Mouse (Mus musculus): ENCODE results near the gene Ccdc65.
"Not testable (repeated sequence)": the region's sequence is repeated elsewhere in the genome, so short reads cannot be mapped to it uniquely, and the experiment has no call there.

Ccdc65 gene

GRCm38 (mm10) chr15:98733976-98734566 is 26.1 kb downstream of the Ccdc65 start:
- DNase-seq (ENCODE audit: inconsistent age in 2 of 2, low spot score in 1 of 2) = no peak

GRCm38 (mm10) chr15:98736521-98736920 is 28.5 kb downstream of the Ccdc65 start:
- DNase-seq (ENCODE audit: inconsistent age in 2 of 2, low spot score in 1 of 2) = no peak

DNA sequence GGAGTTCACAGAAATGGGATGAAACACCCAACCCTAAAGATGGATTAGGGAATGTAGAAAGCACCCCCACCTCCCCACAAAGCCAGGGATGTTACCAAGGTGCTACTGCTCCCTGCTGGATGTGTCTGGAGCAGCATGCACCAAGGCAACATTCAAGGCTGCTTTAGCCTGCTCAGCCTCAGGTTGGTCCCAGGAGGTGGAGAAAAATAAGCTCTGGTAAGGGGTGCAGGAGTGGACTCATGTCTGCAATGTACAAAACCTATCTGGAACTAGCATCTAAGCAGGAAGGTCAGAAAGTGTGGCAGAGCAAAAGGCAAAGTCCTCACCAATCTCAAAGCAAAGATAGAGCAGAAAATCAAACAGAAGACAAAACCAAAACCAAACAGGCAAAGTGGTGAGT is 29.9 kb downstream of the Ccdc65 start:
- no peak for DNase-seq (ENCODE audit: inconsistent age in 2 of 2, low spot score in 1 of 2)

DNA sequence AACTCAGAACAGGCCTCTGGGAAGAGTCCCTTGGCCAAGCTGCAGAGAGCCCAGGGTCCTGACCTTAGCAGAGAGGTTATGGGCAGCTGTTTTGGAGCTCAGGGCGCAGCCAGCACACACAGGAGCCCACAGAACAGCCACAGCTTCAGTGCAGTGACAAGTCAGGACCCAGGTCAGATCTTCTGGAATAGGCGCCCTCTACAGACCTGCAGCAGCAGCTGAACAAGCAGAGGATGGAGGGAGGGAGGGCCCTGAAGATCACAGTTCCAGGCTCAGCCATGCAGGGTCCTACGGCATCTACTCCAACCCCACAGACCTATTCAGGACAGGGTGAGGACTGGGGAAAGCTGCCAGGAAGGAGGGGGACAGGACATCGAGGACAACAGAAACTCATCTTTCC is 30.8 kb downstream of the Ccdc65 start:
- DNase-seq (ENCODE audit: inconsistent age in 2 of 2, low spot score in 1 of 2) = no peak

- no peak for DNase-seq (ENCODE audit: inconsistent age in 2 of 2, low spot score in 1 of 2)
Measured at GRCm38 (mm10) chr15:98740219-98740618, 32.2 kb downstream of the Ccdc65 start.

DNA sequence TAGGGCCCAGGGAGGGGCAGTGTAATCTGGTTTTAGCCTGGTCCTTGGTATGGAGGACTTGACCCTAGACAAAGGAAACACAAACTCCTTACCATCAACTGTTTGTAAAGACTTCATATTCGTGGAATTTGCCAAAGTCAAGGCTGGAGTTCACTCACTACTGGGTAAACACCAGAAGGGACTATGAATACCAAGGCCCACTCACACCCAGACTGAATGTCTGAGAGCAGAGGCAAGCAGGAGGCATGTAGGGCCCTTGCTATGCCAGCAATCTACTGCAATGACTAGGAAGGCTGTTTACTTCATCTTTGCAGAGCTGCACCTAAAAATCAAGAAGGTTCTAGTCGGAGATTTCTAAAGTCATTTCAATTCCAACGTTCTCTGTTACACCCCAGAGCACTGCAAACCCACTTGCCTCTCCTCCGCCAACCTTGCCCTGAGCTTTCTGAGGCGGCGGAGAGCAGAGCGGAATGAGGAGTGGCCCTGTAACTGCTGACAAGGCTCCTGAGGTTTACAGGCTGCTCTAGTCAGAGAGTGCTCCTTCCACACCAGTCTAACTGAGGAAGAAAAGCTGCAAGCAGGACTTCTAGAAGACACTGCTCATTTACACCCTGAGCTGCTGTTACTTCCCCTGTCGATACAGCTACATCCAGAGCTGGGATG is 34.9 kb downstream of the Ccdc65 start:
- DNase-seq (ENCODE audit: inconsistent age in 2 of 2, low spot score in 1 of 2) = no peak

DNA sequence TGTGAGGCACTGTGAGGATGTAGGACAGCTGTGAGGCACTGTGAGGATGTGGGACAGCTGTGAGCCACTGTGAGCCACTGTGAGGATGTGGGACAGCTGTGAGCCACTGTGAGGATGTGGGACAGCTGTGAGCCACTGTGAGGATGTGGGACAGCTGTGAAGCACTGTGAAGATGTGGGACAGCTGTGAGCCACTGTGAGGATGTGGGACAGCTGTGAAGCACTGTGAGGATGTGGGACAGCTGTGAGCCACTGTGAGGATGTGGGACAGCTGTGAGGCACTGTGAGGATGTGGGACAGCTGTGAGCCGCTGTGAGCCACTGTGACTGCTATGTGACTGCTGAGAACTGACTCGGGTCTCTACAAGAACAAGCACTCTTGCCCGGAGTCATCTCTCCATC is 35.9 kb downstream of the Ccdc65 start:
- not testable (repeated sequence) for DNase-seq (ENCODE audit: inconsistent age in 2 of 2, low spot score in 1 of 2)

GRCm38 (mm10) chr15:98746344-98746965 is 38.4 kb downstream of the Ccdc65 start:
- DNase-seq (ENCODE audit: inconsistent age in 2 of 2, low spot score in 1 of 2) = no peak

DNA sequence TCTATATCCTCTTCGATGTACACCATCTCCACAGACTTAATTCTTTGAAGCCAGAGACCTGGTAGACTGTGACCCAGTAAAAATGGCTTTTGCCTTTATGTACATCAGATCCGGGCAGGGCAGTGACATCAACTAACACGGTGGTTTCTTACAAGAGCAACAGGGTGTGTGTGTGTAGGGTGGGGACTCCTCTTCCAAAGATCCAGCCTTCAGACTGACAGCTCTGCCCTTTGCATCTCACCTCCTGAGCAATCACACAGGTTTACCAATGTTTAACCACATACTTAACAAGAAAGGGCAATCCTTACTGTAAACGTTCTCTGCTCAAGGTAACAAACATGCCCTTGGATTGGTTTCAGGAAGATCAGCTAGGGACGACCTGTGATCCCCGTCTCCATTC is 39.3 kb downstream of the Ccdc65 start:
- DNase-seq (ENCODE audit: inconsistent age in 2 of 2, low spot score in 1 of 2) = no peak

- no peak for DNase-seq (ENCODE audit: inconsistent age in 2 of 2, low spot score in 1 of 2)
Measured at GRCm38 (mm10) chr15:98749093-98749492, 41.1 kb downstream of the Ccdc65 start.

DNA sequence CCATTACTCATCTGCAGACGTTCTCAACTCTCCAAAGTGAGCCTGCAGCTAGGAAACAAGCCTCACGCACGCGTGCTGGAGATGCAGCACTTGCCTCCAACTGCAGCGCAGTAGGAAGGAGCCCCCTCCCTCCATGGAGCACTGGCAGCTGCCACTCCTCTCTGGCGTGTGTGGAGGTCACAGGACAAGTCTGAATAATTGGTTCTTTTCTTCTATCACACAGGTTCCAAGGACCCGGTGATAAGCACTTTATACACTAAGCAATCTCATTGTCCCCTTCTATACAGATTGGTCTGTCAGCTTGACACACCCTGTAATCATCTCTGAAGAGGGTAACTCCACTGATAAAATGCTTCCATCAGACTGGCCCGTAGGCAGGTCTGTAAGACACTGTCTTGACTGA is 45.0 kb downstream of the Ccdc65 start:
- no peak for DNase-seq (ENCODE audit: inconsistent age in 2 of 2, low spot score in 1 of 2)

GRCm38 (mm10) chr15:98754125-98754524 is 46.1 kb downstream of the Ccdc65 start:
- no peak for DNase-seq (ENCODE audit: inconsistent age in 2 of 2, low spot score in 1 of 2)

- DNase-seq (ENCODE audit: inconsistent age in 2 of 2, low spot score in 1 of 2) = peak; percentile 90 to 95
Measured at GRCm38 (mm10) chr15:98762201-98762621, 54.2 kb downstream of the Ccdc65 start.

- DNase-seq (ENCODE audit: inconsistent age in 2 of 2, low spot score in 1 of 2) = peak; percentile 97 to 99
Measured at GRCm38 (mm10) chr15:98762670-98763529, 54.9 kb downstream of the Ccdc65 start, which contains the start of gene Arf3. Gene Arf3 (minus strand): TSS chr15:98763214.

DNA sequence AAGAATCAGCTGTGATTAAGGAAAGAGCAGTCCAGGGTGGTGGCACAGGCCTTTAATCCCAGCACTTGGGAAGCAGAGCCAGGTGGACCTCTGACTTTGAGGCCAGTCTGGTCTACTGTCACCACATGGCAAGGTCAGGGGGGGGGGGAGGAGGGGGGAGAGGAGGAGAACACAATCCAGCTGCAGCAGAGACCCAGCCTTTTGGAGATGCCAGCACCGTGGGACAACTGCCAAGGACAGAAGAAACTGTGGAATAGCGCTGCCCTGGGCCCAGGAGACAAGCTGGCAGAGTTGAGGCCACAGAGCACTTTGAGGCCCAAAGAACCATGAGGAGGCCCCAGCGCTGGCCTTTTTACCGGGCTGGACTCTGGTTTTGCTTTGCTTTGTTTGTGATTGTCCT is 57.9 kb downstream of the Ccdc65 start:
- DNase-seq (ENCODE audit: inconsistent age in 2 of 2, low spot score in 1 of 2) = peak; percentile 55 to 58

DNA sequence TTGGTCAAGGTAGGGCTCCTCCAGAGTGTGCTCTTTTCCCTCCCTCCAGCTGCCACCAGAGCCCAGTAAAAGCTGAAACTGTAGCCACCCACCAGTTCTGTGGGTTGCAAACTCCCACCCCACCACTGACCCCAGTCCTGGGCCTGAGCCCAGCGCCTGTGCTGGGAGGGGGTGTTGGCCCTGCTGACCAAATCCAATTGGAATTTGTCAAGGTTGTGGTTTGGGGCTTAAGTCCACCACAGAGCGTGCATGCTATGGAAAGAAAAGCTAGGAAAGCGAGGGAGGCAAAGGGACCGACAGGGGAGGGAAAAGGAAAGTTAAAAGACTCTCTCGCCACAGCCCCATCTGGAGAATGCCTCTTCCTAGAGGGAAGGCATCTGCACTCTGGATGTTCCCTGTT is 60.3 kb downstream of the Ccdc65 start:
- DNase-seq (ENCODE audit: inconsistent age in 2 of 2, low spot score in 1 of 2) = no peak

DNA sequence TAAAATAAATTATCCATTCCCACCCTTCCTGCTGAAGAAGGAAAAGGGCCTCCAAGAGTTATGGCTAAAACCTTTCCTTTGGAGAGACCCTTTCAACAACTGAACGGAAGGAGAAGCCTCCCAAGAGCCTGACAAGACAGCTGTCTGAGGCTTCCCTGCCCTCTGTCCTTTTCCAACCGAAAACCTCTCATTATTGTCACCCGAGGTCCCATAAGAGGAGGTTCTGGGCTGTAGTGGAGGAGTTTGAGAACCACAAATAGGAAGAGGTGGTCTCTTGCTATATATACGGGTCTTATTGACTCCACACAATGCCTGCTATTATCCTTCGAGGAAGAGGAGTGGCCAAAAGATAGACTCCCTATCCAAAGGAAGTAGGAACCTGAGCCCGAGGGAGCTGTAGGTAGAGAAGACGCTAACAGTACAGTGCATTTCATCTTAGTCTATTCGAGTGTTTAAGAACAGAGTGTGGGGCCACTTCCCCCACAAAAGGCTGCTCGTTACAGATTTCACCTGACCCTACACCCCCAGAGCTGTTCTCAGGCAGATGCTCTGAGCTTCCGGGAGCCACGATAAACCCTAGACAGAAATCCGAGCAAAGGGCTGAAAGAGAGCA is 63.9 kb downstream of the Ccdc65 start:
- no peak for DNase-seq (ENCODE audit: inconsistent age in 2 of 2, low spot score in 1 of 2)

DNA sequence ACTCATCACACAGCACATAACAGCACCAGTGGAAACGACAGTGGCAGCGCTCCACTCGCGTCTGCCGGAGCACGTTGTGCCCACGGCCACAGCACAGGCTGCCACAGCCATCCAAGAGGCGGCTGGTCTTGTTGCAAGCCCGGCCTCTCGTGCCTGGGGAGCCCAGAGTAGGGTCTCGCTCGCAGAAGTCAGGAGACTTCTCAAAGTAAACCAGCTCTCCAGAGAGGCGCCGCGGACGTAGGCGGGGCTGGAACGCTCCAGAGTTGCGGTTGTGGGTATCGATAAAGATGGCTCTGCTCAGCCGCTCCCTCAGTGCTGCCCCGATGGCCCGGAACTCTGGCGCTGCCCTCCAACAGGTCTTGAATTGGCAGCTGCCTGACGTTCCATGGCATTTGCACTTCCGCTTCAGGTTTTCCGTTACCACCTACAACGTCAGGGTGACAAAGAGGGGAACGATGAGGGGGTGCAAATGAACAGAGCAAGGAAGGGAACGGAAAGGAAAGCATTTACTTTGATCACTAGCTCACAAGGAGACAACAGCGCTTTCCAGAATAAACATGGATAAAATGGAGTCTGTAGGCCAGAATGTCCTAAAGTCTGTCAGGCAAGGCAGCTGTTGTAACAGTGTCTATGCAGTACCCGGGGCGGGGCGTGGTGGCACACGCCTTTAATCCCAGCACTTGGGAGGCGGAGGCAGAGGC is 64.7 kb downstream of the Ccdc65 start:
- peak in 1 of 2 experiments; percentile 74 for DNase-seq (ENCODE audit: inconsistent age in 2 of 2, low spot score in 1 of 2)
